Mouse (Mus musculus) lung, postnatal 36 days (tissue): ENCODE measurements around the gene AI413582.
A peak's percentile ranks its signal among the peaks of the same experiment; 100 is the strongest.

Experiments used
- DNase-seq: peaks from one replicate; pipeline ENCODE4 v3.0.0; 2022; ENCODE audit warnings: mixed read lengths

Gene AI413582

GRCm38 (mm10) chr17:27565163-27565941, at the start of gene AI413582:
Gene AI413582 (minus strand): TSS chr17:27565756.
- DNase-seq = peak; percentile 96

GRCm38 (mm10) chr17:27613016-27613415, 47.5 kb upstream of the AI413582 start:
- no peak for DNase-seq

- no peak for DNase-seq
These were observed 46.4 kb upstream of the AI413582 start for GRCm38 (mm10) chr17:27611994-27612393.

- DNase-seq = no peak
These were observed 45.9 kb upstream of the AI413582 start for GRCm38 (mm10) chr17:27611519-27611884.

- no peak for DNase-seq
These were observed 45.3 kb upstream of the AI413582 start for GRCm38 (mm10) chr17:27610679-27611518.

GRCm38 (mm10) chr17:27609576-27609975, 44.0 kb upstream of the AI413582 start:
- DNase-seq = no peak

- DNase-seq = no peak
These were observed 38.1 kb upstream of the AI413582 start for GRCm38 (mm10) chr17:27603522-27604234.

GRCm38 (mm10) chr17:27603036-27603435, 37.5 kb upstream of the AI413582 start:
- DNase-seq = no peak

- no peak for DNase-seq
These were observed 35.3 kb upstream of the AI413582 start for GRCm38 (mm10) chr17:27600869-27601268.

- no peak for DNase-seq
These were observed 34.7 kb upstream of the AI413582 start for GRCm38 (mm10) chr17:27600286-27600685.

GRCm38 (mm10) chr17:27596376-27597190, 31.0 kb upstream of the AI413582 start:
- no peak for DNase-seq

- DNase-seq = no peak
These were observed 30.3 kb upstream of the AI413582 start for GRCm38 (mm10) chr17:27595659-27596375.

GRCm38 (mm10) chr17:27592565-27592910, 27.0 kb upstream of the AI413582 start:
- no peak for DNase-seq

- no peak for DNase-seq
These were observed 26.4 kb upstream of the AI413582 start for GRCm38 (mm10) chr17:27591826-27592564.

- DNase-seq = no peak
These were observed 22.7 kb upstream of the AI413582 start for GRCm38 (mm10) chr17:27588231-27588630.

- DNase-seq = no peak
These were observed 21.7 kb upstream of the AI413582 start for GRCm38 (mm10) chr17:27587252-27587651.

- no peak for DNase-seq
These were observed 21.1 kb upstream of the AI413582 start for GRCm38 (mm10) chr17:27586661-27587060.

GRCm38 (mm10) chr17:27583185-27583894, 17.8 kb upstream of the AI413582 start:
- no peak for DNase-seq

GRCm38 (mm10) chr17:27580392-27581068, 15.0 kb upstream of the AI413582 start:
- no peak for DNase-seq

- no peak for DNase-seq
These were observed 14.3 kb upstream of the AI413582 start for GRCm38 (mm10) chr17:27579816-27580215.
